Mouse (Mus musculus): ENCODE results near the gene Tcf3. TPM values are rescaled to one million over a fixed set of nuclear protein-coding genes. Genes with fewer than 3 reads are reported as not detected.

Tcf3 gene
- polyA plus RNA-seq, 2 experiments = 129 to 191 TPM

DNA sequence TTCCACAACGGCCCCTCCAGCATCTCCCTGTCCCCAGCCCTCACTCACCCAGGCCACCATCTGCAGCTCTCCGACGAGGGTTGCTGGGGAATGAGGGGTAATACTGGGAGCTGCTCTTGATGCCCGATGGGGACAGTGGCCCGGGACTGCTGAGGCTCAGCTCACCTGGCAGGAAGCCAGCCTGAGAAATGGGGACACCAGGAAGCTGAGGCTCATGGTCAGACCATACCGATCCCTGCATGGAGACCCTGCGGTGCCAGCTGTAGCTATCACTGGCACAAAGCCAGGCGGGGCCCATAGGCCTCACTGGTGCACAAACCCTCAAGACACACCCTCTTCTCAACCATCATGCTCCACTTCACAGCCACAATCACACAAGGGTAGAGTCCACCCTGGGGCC, 14.0 kb downstream of the Tcf3 start:
- 91% methylated on average over 8 of the region's 8 CpGs for WGBS
- DNase-seq (ENCODE audit: low spot score) (no peak), ATAC-seq (ENCODE audit: low FRiP score, low read depth) (no peak)

GRCm38 (mm10) chr10:80418311-80418710, 15.1 kb downstream of the Tcf3 start:
- Histone ChIP-seq H3K4me3 (replicated peaks; ENCODE audit: low read length) (no peak overlapping the region), H3K4me1 (ENCODE audit: control insufficient read depth, insufficient read depth, low read length) (no peaks in the 10 kb centered on the region), H3K27ac (replicated peaks; ENCODE audit: low read depth, low read length) (no peak overlapping the region; the same call in 1 of the 2 replicates), H3K36me3 (ENCODE audit: control insufficient read depth, insufficient read depth, low read length) (peaks cover 99% of the 10 kb centered on the region), H3K4me2 (replicated peaks; ENCODE audit: low read depth, low read length, severe bottlenecking) (no peak overlapping the region), H3K9ac (ENCODE audit: low read depth, low read length, severe bottlenecking) (no peak overlapping the region), H3K27me3 (ENCODE audit: control insufficient read depth, insufficient read depth, low read length) (no peaks in the 10 kb centered on the region), H3K9me3 (ENCODE audit: control insufficient read depth, low read length) (no peaks in the 10 kb centered on the region)
- no peak for TF ChIP-seq POLR2A (IDR thresholded peaks at IDR 0.05; ENCODE audit: borderline replicate concordance, extremely low read depth, insufficient read depth, insufficient read length)
- no peak for ATAC-seq (ENCODE audit: low FRiP score, low read depth)
- DNase-seq (ENCODE audit: low spot score) = peak; percentile 31
- 62% methylated on average over 3 of the region's 3 CpGs for WGBS

More for the DNA sequence above, 14.0 kb downstream of the Tcf3 start:
- Histone ChIP-seq H3K27ac (replicated peaks; ENCODE audit: low read depth, low read length) (no peak overlapping the region), H3K27me3 (ENCODE audit: control insufficient read depth, insufficient read depth, low read length) (no peaks in the 10 kb centered on the region), H3K36me3 (ENCODE audit: control insufficient read depth, insufficient read depth, low read length) (peaks cover 100% of the 10 kb centered on the region), H3K9me3 (ENCODE audit: control insufficient read depth, low read length) (no peaks in the 10 kb centered on the region), H3K4me1 (ENCODE audit: control insufficient read depth, insufficient read depth, low read length) (no peaks in the 10 kb centered on the region), H3K4me3 (replicated peaks; ENCODE audit: low read length) (no peak overlapping the region), H3K9ac (ENCODE audit: low read depth, low read length, severe bottlenecking) (no peak overlapping the region), H3K4me2 (replicated peaks; ENCODE audit: low read depth, low read length, severe bottlenecking) (no peak overlapping the region)
- no peak for TF ChIP-seq POLR2A (IDR thresholded peaks at IDR 0.05; ENCODE audit: borderline replicate concordance, extremely low read depth, insufficient read depth, insufficient read length)

GRCm38 (mm10) chr10:80417841-80418240, 15.6 kb downstream of the Tcf3 start:
- TF ChIP-seq POLR2A (IDR thresholded peaks at IDR 0.05; ENCODE audit: borderline replicate concordance, extremely low read depth, insufficient read depth, insufficient read length) = no peak
- DNase-seq (ENCODE audit: low spot score) = no peak
- Histone ChIP-seq H3K27me3 (ENCODE audit: control insufficient read depth, insufficient read depth, low read length) (no peaks in the 10 kb centered on the region), H3K27ac (replicated peaks; ENCODE audit: low read depth, low read length) (no peak overlapping the region), H3K4me3 (replicated peaks; ENCODE audit: low read length) (no peak overlapping the region), H3K4me1 (ENCODE audit: control insufficient read depth, insufficient read depth, low read length) (no peaks in the 10 kb centered on the region), H3K9me3 (ENCODE audit: control insufficient read depth, low read length) (no peaks in the 10 kb centered on the region), H3K9ac (ENCODE audit: low read depth, low read length, severe bottlenecking) (no peak overlapping the region), H3K36me3 (ENCODE audit: control insufficient read depth, insufficient read depth, low read length) (peaks cover 99% of the 10 kb centered on the region), H3K4me2 (replicated peaks; ENCODE audit: low read depth, low read length, severe bottlenecking) (no peak overlapping the region)
- WGBS = 100% methylated on average over 1 of the region's 1 CpGs
- no peak for ATAC-seq (ENCODE audit: low FRiP score, low read depth)

- Histone ChIP-seq H3K4me3 (replicated peaks; ENCODE audit: low read length) (no peak overlapping the region), H3K9ac (ENCODE audit: low read depth, low read length, severe bottlenecking) (no peak overlapping the region), H3K36me3 (ENCODE audit: control insufficient read depth, insufficient read depth, low read length) (peaks cover 99% of the 10 kb centered on the region), H3K27ac (replicated peaks; ENCODE audit: low read depth, low read length) (no peak overlapping the region), H3K27me3 (ENCODE audit: control insufficient read depth, insufficient read depth, low read length) (no peaks in the 10 kb centered on the region), H3K4me1 (ENCODE audit: control insufficient read depth, insufficient read depth, low read length) (no peaks in the 10 kb centered on the region), H3K4me2 (replicated peaks; ENCODE audit: low read depth, low read length, severe bottlenecking) (no peak overlapping the region), H3K9me3 (ENCODE audit: control insufficient read depth, low read length) (no peaks in the 10 kb centered on the region)
- no peak for ATAC-seq (ENCODE audit: low FRiP score, low read depth)
- WGBS = 83% methylated on average over 9 of the region's 10 CpGs
- TF ChIP-seq POLR2A (IDR thresholded peaks at IDR 0.05; ENCODE audit: borderline replicate concordance, extremely low read depth, insufficient read depth, insufficient read length) = no peak
- no peak for DNase-seq (ENCODE audit: low spot score)
Measured at GRCm38 (mm10) chr10:80417371-80417770, 16.1 kb downstream of the Tcf3 start.

DNA sequence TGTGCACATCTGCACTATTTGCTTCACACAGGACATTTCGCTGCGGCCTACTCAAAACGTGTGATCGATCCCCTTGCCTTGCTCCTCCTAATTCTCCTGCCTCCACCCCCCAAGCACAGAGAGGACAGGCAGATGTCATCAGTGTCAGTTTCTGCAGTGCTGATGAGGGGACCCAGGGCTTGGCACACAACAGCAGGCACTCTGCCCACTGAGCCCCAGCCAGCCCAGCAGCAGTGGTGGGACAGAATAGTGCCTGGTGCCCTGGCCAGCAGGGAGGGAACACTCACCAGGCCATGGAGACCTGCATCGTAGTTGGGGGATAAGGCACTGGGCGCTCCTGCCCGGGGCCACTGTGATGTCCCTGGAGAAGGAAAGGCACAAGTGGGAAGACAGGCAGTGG, 17.9 kb downstream of the Tcf3 start:
- no peak overlapping the region for H3K4me3 ChIP-seq (replicated peaks; ENCODE audit: low read length)
- H3K36me3 ChIP-seq (ENCODE audit: control insufficient read depth, insufficient read depth, low read length) = peaks cover 99% of the 10 kb centered on the region
- ATAC-seq (ENCODE audit: low FRiP score, low read depth) = no peak
- H3K9me3 ChIP-seq (ENCODE audit: control insufficient read depth, low read length) = no peaks in the 10 kb centered on the region
- H3K9ac ChIP-seq (ENCODE audit: low read depth, low read length, severe bottlenecking) = no peak overlapping the region
- no peak for DNase-seq (ENCODE audit: low spot score)
- H3K4me1 ChIP-seq (ENCODE audit: control insufficient read depth, insufficient read depth, low read length) = no peaks in the 10 kb centered on the region
- 93% methylated on average over 7 of the region's 7 CpGs for WGBS
- TF ChIP-seq POLR2A (IDR thresholded peaks at IDR 0.05; ENCODE audit: borderline replicate concordance, extremely low read depth, insufficient read depth, insufficient read length) = no peak
- H3K4me2 ChIP-seq (replicated peaks; ENCODE audit: low read depth, low read length, severe bottlenecking) = no peak overlapping the region
- H3K27me3 ChIP-seq (ENCODE audit: control insufficient read depth, insufficient read depth, low read length) = no peaks in the 10 kb centered on the region
- H3K27ac ChIP-seq (replicated peaks; ENCODE audit: low read depth, low read length) = no peak overlapping the region
